Mouse (Mus musculus): ENCODE results near the gene Ern1. TPM values are rescaled to one million over a fixed set of nuclear protein-coding genes. Genes with fewer than 3 reads are reported as not detected.

Gene Ern1
- polyA plus RNA-seq, 2 experiments = 2.9 to 4.6 TPM

DNA sequence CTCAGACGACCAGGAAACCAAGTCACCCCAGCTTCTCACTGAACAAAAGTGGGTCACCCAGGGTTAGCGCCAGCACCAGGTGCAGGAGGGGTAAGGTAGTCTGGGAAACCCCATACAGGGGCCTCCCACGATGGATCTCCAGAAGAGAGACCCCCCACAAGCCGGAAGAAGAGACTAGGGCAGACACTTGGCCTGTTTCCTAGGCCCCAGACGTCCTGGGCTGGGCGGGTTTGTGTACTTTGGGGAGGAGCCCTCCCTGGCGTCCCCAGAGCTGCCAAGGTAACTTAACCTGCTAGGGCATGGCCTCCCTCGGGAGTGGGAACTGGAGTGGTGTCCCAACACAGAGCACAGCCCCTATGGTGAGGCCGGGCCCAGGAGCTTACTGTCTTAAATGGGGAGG lies 113.1 kb downstream of the Ern1 start:
- TF ChIP-seq CTCF (IDR thresholded peaks at IDR 0.05; ENCODE audit: low read depth) = no peak
- TF ChIP-seq EP300 (IDR thresholded peaks at IDR 0.05; ENCODE audit: low read depth) = no peak
- Histone ChIP-seq H3K4me3 (ENCODE audit: insufficient read depth in 1 of 2, low read depth in 2 of 2, low read length in 2 of 2) (no peak overlapping the region), H3K36me3 (replicated peaks; ENCODE audit: control insufficient read depth, insufficient read depth, low read depth) (no peaks in the 10 kb centered on the region), H3K4me2 (ENCODE audit: low read depth) (no peak overlapping the region), H3K27me3 (ENCODE audit: control insufficient read depth, insufficient read depth, low read length) (no peaks in the 10 kb centered on the region), H3K9ac (replicated peaks) (no peak overlapping the region), H3K9me3 (ENCODE audit: control insufficient read depth, low read length) (no peaks in the 10 kb centered on the region), H3K27ac (no peak overlapping the region), H3K4me1 (replicated peaks; ENCODE audit: control insufficient read depth in 2 of 2, insufficient read depth in 2 of 2, low read length in 1 of 2) (no peaks in the 10 kb centered on the region)
- WGBS (ENCODE audit: insufficient replicate concordance) = 37% methylated on average over 9 of the region's 9 CpGs
- ATAC-seq (ENCODE audit: insufficient read depth) (no peak), DNase-seq (ENCODE audit: low read depth in 3 of 3, low spot score in 3 of 3) (no peak)

DNA sequence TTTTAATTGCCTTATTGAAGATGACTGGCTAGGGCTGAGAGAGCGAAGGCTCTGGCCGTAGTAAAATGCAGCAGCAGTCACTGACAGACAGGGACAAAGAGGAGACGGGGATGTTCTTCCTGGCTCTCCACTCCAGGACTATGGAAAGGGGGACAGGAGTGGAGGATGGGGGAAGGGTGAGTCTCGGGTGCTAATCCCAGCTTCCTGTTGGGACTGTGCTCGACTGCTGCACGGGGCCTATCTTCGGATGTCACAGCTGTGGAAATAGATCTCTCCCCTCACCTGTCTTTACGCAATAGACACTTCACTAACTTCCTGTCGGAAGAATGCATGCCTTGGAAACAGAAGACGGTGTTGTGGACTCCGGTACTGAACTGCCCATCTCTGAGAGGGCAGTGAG lies 113.7 kb downstream of the Ern1 start:
- ATAC-seq (ENCODE audit: insufficient read depth) = no peak
- no peaks in the 10 kb centered on the region for H3K4me1 ChIP-seq (replicated peaks; ENCODE audit: control insufficient read depth in 2 of 2, insufficient read depth in 2 of 2, low read length in 1 of 2)
- H3K36me3 ChIP-seq (replicated peaks; ENCODE audit: control insufficient read depth, insufficient read depth, low read depth) = no peaks in the 10 kb centered on the region
- WGBS (ENCODE audit: insufficient replicate concordance) = 45% methylated on average over 11 of the region's 11 CpGs
- DNase-seq (ENCODE audit: low read depth in 3 of 3, low spot score in 3 of 3) = no peak
- no peak overlapping the region for H3K4me2 ChIP-seq (ENCODE audit: low read depth)
- H3K9ac ChIP-seq (replicated peaks) = no peak overlapping the region
- TF ChIP-seq CTCF (IDR thresholded peaks at IDR 0.05; ENCODE audit: low read depth) (no peak), EP300 (IDR thresholded peaks at IDR 0.05; ENCODE audit: low read depth) (no peak)
- no peak overlapping the region for H3K4me3 ChIP-seq (ENCODE audit: insufficient read depth in 1 of 2, low read depth in 2 of 2, low read length in 2 of 2)
- no peak overlapping the region for H3K27ac ChIP-seq
- no peaks in the 10 kb centered on the region for H3K27me3 ChIP-seq (ENCODE audit: control insufficient read depth, insufficient read depth, low read length)
- H3K9me3 ChIP-seq (ENCODE audit: control insufficient read depth, low read length) = no peaks in the 10 kb centered on the region

DNA sequence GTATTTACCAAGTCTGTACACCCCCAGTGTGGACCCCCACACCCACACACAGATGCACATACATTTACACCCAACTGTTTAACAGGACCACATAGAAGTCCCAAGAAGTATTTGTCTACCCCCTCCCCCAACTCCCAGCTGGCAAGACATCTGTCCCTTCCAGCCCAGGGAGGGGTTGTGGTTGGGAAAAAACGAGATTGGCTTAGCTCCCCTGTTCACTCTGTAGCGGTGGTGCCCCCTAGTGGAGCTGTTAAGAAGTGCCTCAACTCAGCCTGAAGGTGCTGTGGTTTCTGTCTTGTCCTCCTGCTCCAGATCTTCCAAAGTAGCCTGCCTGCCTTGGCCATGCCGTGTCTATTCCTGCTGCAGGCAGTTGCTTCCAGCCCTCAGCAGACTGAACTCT lies 121.3 kb downstream of the Ern1 start:
- WGBS (ENCODE audit: insufficient replicate concordance) = 5% methylated on average over 3 of the region's 3 CpGs
- Histone ChIP-seq H3K27ac (no peak overlapping the region), H3K27me3 (ENCODE audit: control insufficient read depth, insufficient read depth, low read length) (no peaks in the 10 kb centered on the region), H3K36me3 (replicated peaks; ENCODE audit: control insufficient read depth, insufficient read depth, low read depth) (no peaks in the 10 kb centered on the region), H3K4me2 (ENCODE audit: low read depth) (no peak overlapping the region), H3K4me1 (replicated peaks; ENCODE audit: control insufficient read depth in 2 of 2, insufficient read depth in 2 of 2, low read length in 1 of 2) (no peaks in the 10 kb centered on the region), H3K9ac (replicated peaks) (no peak overlapping the region), H3K9me3 (ENCODE audit: control insufficient read depth, low read length) (no peaks in the 10 kb centered on the region), H3K4me3 (ENCODE audit: insufficient read depth in 1 of 2, low read depth in 2 of 2, low read length in 2 of 2) (no peak overlapping the region)
- no peak for ATAC-seq (ENCODE audit: insufficient read depth)
- no peak for TF ChIP-seq EP300 (IDR thresholded peaks at IDR 0.05; ENCODE audit: low read depth)
- peak; percentile 95 for TF ChIP-seq CTCF (IDR thresholded peaks at IDR 0.05; ENCODE audit: low read depth)
- DNase-seq (ENCODE audit: low read depth in 3 of 3, low spot score in 3 of 3) = peak; percentile 20 to 44 (median 32)

DNA sequence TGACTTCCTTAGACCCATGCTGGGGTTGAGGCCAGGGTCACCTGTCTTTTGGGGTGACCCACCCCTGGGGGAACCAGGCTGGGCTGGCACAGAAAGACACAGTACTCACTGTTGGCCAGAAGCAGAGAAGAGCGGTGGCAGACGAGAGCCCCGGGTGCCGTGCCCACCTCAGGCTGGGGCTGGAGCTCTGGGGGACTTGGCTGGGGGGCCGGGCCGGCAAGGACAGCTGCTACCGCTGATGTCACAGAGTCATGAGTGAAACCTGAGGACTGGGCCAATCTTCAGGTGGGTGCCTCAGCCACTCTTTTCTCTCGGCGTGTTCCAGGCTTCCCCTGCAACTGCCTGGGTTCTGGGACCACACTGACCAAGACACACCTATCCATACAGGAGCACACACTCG lies 122.3 kb downstream of the Ern1 start, which contains the start of gene Prr29:
Prr29 (plus strand) TSS at position 107 of the 400 bp plus-strand sequence.
- H3K4me2 ChIP-seq (ENCODE audit: low read depth) = no peak within 1 kb of the TSS
- DNase-seq (ENCODE audit: low read depth in 3 of 3, low spot score in 3 of 3) (no peak), ATAC-seq (ENCODE audit: insufficient read depth) (no peak)
- H3K27me3 ChIP-seq (ENCODE audit: control insufficient read depth, insufficient read depth, low read length) = no peaks in the 10 kb centered on the region
- no peaks in the 10 kb centered on the region for H3K36me3 ChIP-seq (replicated peaks; ENCODE audit: control insufficient read depth, insufficient read depth, low read depth)
- no peak within 1 kb of the TSS for H3K9ac ChIP-seq (replicated peaks)
- no peak for TF ChIP-seq EP300 (IDR thresholded peaks at IDR 0.05; ENCODE audit: low read depth)
- no peak for TF ChIP-seq CTCF (IDR thresholded peaks at IDR 0.05; ENCODE audit: low read depth)
- no peaks in the 10 kb centered on the region for H3K9me3 ChIP-seq (ENCODE audit: control insufficient read depth, low read length)
- WGBS (ENCODE audit: insufficient replicate concordance) = 56% methylated on average over 10 of the region's 10 CpGs
- H3K4me3 ChIP-seq (ENCODE audit: insufficient read depth in 1 of 2, low read depth in 2 of 2, low read length in 2 of 2) = no peak within 1 kb of the TSS
- H3K27ac ChIP-seq = no peak within 1 kb of the TSS
- H3K4me1 ChIP-seq (replicated peaks; ENCODE audit: control insufficient read depth in 2 of 2, insufficient read depth in 2 of 2, low read length in 1 of 2) = no peaks in the 10 kb centered on the region

DNA sequence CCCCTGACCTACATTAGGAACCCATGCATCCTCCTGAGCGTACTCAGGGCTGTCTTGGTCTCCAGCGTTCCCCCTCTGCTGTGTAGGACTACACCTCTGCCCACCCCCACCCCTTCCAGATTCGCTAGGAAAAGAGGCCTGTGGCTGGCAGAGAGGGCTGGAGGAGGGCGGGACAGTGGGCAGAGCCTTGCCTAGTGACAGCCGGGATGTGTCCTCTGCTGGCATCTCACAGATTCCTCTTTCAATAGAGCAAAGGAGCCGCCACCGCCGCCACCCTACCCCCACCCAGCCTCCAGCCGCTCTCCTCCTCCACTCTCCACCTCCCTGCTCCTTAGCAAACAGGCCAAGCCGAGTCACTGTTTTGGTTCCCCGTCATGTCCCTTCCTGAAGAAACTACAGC lies 122.9 kb downstream of the Ern1 start:
- no peak overlapping the region for H3K4me2 ChIP-seq (ENCODE audit: low read depth)
- no peaks in the 10 kb centered on the region for H3K4me1 ChIP-seq (replicated peaks; ENCODE audit: control insufficient read depth in 2 of 2, insufficient read depth in 2 of 2, low read length in 1 of 2)
- TF ChIP-seq CTCF (IDR thresholded peaks at IDR 0.05; ENCODE audit: low read depth) (no peak), EP300 (IDR thresholded peaks at IDR 0.05; ENCODE audit: low read depth) (no peak)
- ATAC-seq (ENCODE audit: insufficient read depth) = no peak
- no peaks in the 10 kb centered on the region for H3K27me3 ChIP-seq (ENCODE audit: control insufficient read depth, insufficient read depth, low read length)
- H3K4me3 ChIP-seq (ENCODE audit: insufficient read depth in 1 of 2, low read depth in 2 of 2, low read length in 2 of 2) = no peak overlapping the region
- H3K36me3 ChIP-seq (replicated peaks; ENCODE audit: control insufficient read depth, insufficient read depth, low read depth) = no peaks in the 10 kb centered on the region
- DNase-seq (ENCODE audit: low read depth in 3 of 3, low spot score in 3 of 3) = no peak
- H3K9ac ChIP-seq (replicated peaks) = no peak overlapping the region
- WGBS (ENCODE audit: insufficient replicate concordance) = 18% methylated on average over 11 of the region's 11 CpGs
- no peaks in the 10 kb centered on the region for H3K9me3 ChIP-seq (ENCODE audit: control insufficient read depth, low read length)
- no peak overlapping the region for H3K27ac ChIP-seq
